Mouse (Mus musculus) layer of hippocampus, adult 9-11 months (tissue): ENCODE measurements around the gene Swi5.

Experiments used
- DNase-seq: peaks from one replicate; pipeline ENCODE4 v3.0.0; 2022

Gene Swi5

GRCm38 (mm10) chr2:32287923-32288367 is at the start of gene Swi5:
TSS of gene Swi5 (minus strand) at chr2:32288075.
- peak; percentile 99 for DNase-seq

- no peak for DNase-seq
Measured at GRCm38 (mm10) chr2:32335888-32336287, 48.0 kb upstream of the Swi5 start.

- DNase-seq = no peak
Measured at GRCm38 (mm10) chr2:32332159-32332558, 44.3 kb upstream of the Swi5 start.

- no peak for DNase-seq
Measured at GRCm38 (mm10) chr2:32329531-32329930, 41.7 kb upstream of the Swi5 start.

- DNase-seq = no peak
Measured at GRCm38 (mm10) chr2:32328911-32329460, 41.1 kb upstream of the Swi5 start.

- no peak for DNase-seq
Measured at GRCm38 (mm10) chr2:32327200-32327599, 39.3 kb upstream of the Swi5 start.

GRCm38 (mm10) chr2:32325342-32325741 is 37.5 kb upstream of the Swi5 start:
- DNase-seq = no peak

- DNase-seq = no peak
Measured at GRCm38 (mm10) chr2:32324322-32324721, 36.4 kb upstream of the Swi5 start.

GRCm38 (mm10) chr2:32322754-32323741 is 35.2 kb upstream of the Swi5 start:
- DNase-seq = no peak

GRCm38 (mm10) chr2:32321591-32322298 is 33.9 kb upstream of the Swi5 start:
- DNase-seq = no peak

GRCm38 (mm10) chr2:32320721-32321120 is 32.8 kb upstream of the Swi5 start:
- DNase-seq = no peak

GRCm38 (mm10) chr2:32319586-32320580 is 32.0 kb upstream of the Swi5 start:
- DNase-seq = no peak

- no peak for DNase-seq
Measured at GRCm38 (mm10) chr2:32318709-32319585, 31.1 kb upstream of the Swi5 start.

- no peak for DNase-seq
Measured at GRCm38 (mm10) chr2:32317791-32318417, 30.0 kb upstream of the Swi5 start.

- DNase-seq = no peak
Measured at GRCm38 (mm10) chr2:32316887-32317656, 29.2 kb upstream of the Swi5 start.

- DNase-seq = no peak
Measured at GRCm38 (mm10) chr2:32315751-32316150, 27.9 kb upstream of the Swi5 start.

GRCm38 (mm10) chr2:32314831-32315230 is 27.0 kb upstream of the Swi5 start:
- DNase-seq = no peak

GRCm38 (mm10) chr2:32312318-32312964 is 24.6 kb upstream of the Swi5 start:
- no peak for DNase-seq
